In genomic region chr4:139476663-139477625, GRCm38 (mm10) we compare ENCODE assay signal across 13 mouse cellular contexts. TPM values are rescaled to one million over a fixed set of nuclear protein-coding genes. Genes with fewer than 3 reads are reported as not detected.
DNase-seq lines count a peak whose midpoint lies in the region; ATAC-seq lines count a peak whose summit lies in the region.
"Had no signal": no experiment of that assay in that cellular context is flagged by ENCODE, and none has a peak within 500 bp of the region (broad histone marks: within the 10 kb centered on the region; RNA-seq: fewer than 3 reads in every experiment).

No protein-coding gene starts in this region.

- no peaks in the 10 kb centered on the region for H3K9me3 ChIP-seq in hindbrain, embryonic 14.5 days (ENCODE audit: control insufficient read depth, low read length)
- no peaks in the 10 kb centered on the region for H3K9me3 ChIP-seq in hindbrain, embryonic 11.5 days (ENCODE audit: control insufficient read depth, low read length)
- H3K9me3 ChIP-seq: liver, embryonic 12.5 days had no signal

- H3K9ac ChIP-seq in hindbrain, embryonic 14.5 days: no peak overlapping the region
- no peak overlapping the region for H3K9ac ChIP-seq in hindbrain, embryonic 11.5 days (ENCODE audit: low read depth, low read length)
- H3K9ac ChIP-seq: liver, embryonic 12.5 days had no signal

- no peaks in the 10 kb centered on the region for H3K4me1 ChIP-seq in hindbrain, embryonic 14.5 days (replicated peaks; ENCODE audit: control insufficient read depth, insufficient read depth, low read length)
- no peaks in the 10 kb centered on the region for H3K4me1 ChIP-seq in hindbrain, embryonic 11.5 days (replicated peaks; ENCODE audit: control insufficient read depth, insufficient read depth, low read length)
- H3K4me1 ChIP-seq: liver, embryonic 12.5 days had no signal

- H3K4me3 ChIP-seq in hindbrain, embryonic 14.5 days (replicated peaks; ENCODE audit: low read length): no peak overlapping the region
- no peak overlapping the region for H3K4me3 ChIP-seq in hindbrain, embryonic 11.5 days (ENCODE audit: low read depth, low read length)
- H3K4me3 ChIP-seq: heart, adult 2 months; liver, embryonic 12.5 days had no signal

- peak; percentile 78 for ATAC-seq in hindbrain, embryonic 14.5 days (ENCODE audit: low FRiP score)
- no peak for ATAC-seq in hindbrain, embryonic 11.5 days (ENCODE audit: low FRiP score)
- no peak for ATAC-seq in inflammation-experienced regulatory T-cells, adult 6 months
- ATAC-seq: intestine, postnatal 0 days; liver, embryonic 12.5 days had no signal

- H3K27me3 ChIP-seq in hindbrain, embryonic 14.5 days (ENCODE audit: control insufficient read depth, insufficient read depth, low read length): no peaks in the 10 kb centered on the region
- H3K27me3 ChIP-seq in hindbrain, embryonic 11.5 days (ENCODE audit: control insufficient read depth, insufficient read depth, low read length): no peaks in the 10 kb centered on the region
- H3K27me3 ChIP-seq: liver, embryonic 12.5 days had no signal

- no peak overlapping the region for H3K4me2 ChIP-seq in hindbrain, embryonic 14.5 days (replicated peaks)
- no peak overlapping the region for H3K4me2 ChIP-seq in hindbrain, embryonic 11.5 days (replicated peaks; ENCODE audit: low read depth, low read length)
- H3K4me2 ChIP-seq: liver, embryonic 12.5 days had no signal

- peak; percentile 74 for DNase-seq in hindbrain, embryonic 14.5 days (ENCODE audit: low spot score)
- DNase-seq in hindbrain, embryonic 11.5 days (ENCODE audit: low spot score): no peak
- DNase-seq in right cerebral cortex, postnatal 10 days (ENCODE audit: low spot score in 2 of 2): peak; percentile 82 to 83
- no peak for DNase-seq in right cerebral cortex, postnatal 25 days
- peak; percentile 90 for DNase-seq in cerebellum, postnatal 14 days
- no peak for DNase-seq in embryo, embryonic 10.5 days (ENCODE audit: low spot score)
- no peak for DNase-seq in embryo, embryonic 11 days
- DNase-seq: heart, adult 2 months; retina, postnatal 1 day had no signal

- 78% methylated on average over 16 of the region's 16 CpGs for WGBS in hindbrain, embryonic 14.5 days
- 94% methylated on average over 16 of the region's 16 CpGs for WGBS in hindbrain, embryonic 11.5 days

- H3K27ac ChIP-seq in hindbrain, embryonic 14.5 days: no peak overlapping the region
- H3K27ac ChIP-seq in hindbrain, embryonic 11.5 days (ENCODE audit: low read depth, low read length): no peak overlapping the region
- H3K27ac ChIP-seq: heart, adult 2 months; liver, embryonic 12.5 days; stomach, postnatal 0 days had no signal

- peaks cover 98% of the 10 kb centered on the region for H3K36me3 ChIP-seq in hindbrain, embryonic 14.5 days (replicated peaks; ENCODE audit: control insufficient read depth, insufficient read depth)
- H3K36me3 ChIP-seq in hindbrain, embryonic 11.5 days (ENCODE audit: control insufficient read depth, insufficient read depth, low read length): peaks cover 41% of the 10 kb centered on the region

RNA-seq across cellular contexts. Expression of gene Iffo2, which starts 53.4 kb away (rescaled TPM):
- 5.6 and 6.0 TPM in 2 replicates for polyA plus RNA-seq in hindbrain, embryonic 14.5 days (2014; fragmentation: Nextera tagmentation; extraction: Ambion mirVana)
- 3.3 and 4.8 TPM in 2 replicates for polyA plus RNA-seq in hindbrain, embryonic 11.5 days (2014; fragmentation: Nextera tagmentation; extraction: Ambion mirVana)
- polyA plus RNA-seq in inflammation-experienced regulatory T-cells, adult 6 months (2017; shearing (Covaris generic)): 1 to 10 TPM; 2.7 to 5.1 (median 4.2) TPM

Comparison
In these comparisons a context has a peak if more than half of its experiments do, and no peak if none do; other contexts are left out.
1. DNase-seq: peak in hindbrain, embryonic 14.5 days (single experiment), right cerebral cortex, postnatal 10 days (2 of 2) and cerebellum, postnatal 14 days (2 of 2); none in hindbrain, embryonic 11.5 days (single experiment), right cerebral cortex, postnatal 25 days (single experiment), embryo, embryonic 10.5 days (single experiment) and embryo, embryonic 11 days (single experiment).